Mouse (Mus musculus): ENCODE measurements at regions not wholly inside any gene's neighbourhood (a gene's known extent, or its start where the extent isn't known, plus 50 kb on each side); places are given as distances from the start of the nearest gene placed in this dataset.

DNA sequence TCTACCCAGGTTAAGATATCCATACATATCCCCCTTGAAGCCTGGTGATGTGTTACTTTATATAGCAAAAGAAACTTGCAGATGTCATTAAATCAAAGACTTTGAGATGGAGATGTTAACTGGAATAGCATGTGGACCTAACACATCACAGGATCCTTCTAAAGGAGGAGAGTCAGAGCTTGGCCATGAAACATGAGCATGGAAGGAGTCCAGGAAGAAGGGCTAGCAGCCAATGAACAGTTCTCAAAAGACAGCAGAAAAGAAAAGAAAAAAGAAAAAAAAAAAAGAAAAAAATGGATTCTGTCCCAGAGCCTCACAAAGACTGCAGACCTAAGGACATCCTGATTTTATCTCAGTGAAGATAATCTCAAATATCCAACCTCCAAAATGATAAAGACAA lies 734.1 kb upstream of the A1bg start:
- no peaks in the 10 kb centered on the region for H3K9me3 ChIP-seq (replicated peaks; ENCODE audit: low read length)
- no peak overlapping the region for H3K9ac ChIP-seq (ENCODE audit: insufficient read depth, low read depth)
- no peaks in the 10 kb centered on the region for H3K27me3 ChIP-seq (replicated peaks)
- no peak for DNase-seq (ENCODE audit: extremely low read depth)
- TF ChIP-seq TBP (conservative IDR thresholded peaks at IDR 0.05; ENCODE audit: low read depth, low read length) (no peak), CHD1 (IDR thresholded peaks at IDR 0.05; ENCODE audit: low read depth, low read length) (no peak), ELF1 (IDR thresholded peaks at IDR 0.05; ENCODE audit: low read depth, low read length) (no peak), JUND (conservative IDR thresholded peaks at IDR 0.05; ENCODE audit: low read depth, low read length) (no peak), EP300 (IDR thresholded peaks at IDR 0.05; ENCODE audit: low read length) (no peak), ETS1 (conservative IDR thresholded peaks at IDR 0.05; ENCODE audit: low read depth, low read length) (no peak), ZKSCAN1 (IDR thresholded peaks at IDR 0.05; ENCODE audit: borderline replicate concordance, low read depth, low read length) (no peak), MYC (IDR thresholded peaks at IDR 0.05; ENCODE audit: low read depth, low read length) (no peak), ZMIZ1 (IDR thresholded peaks at IDR 0.05; ENCODE audit: low read depth, low read length) (no peak), NELFE (IDR thresholded peaks at IDR 0.05; ENCODE audit: low read depth, low read length) (no peak), MAX (IDR thresholded peaks at IDR 0.05; ENCODE audit: low read length) (no peak), MAZ (IDR thresholded peaks at IDR 0.05; ENCODE audit: low read depth, low read length) (no peak), USF2 (conservative IDR thresholded peaks at IDR 0.05; ENCODE audit: low read depth, low read length) (no peak)
- dilution Hi-C loops (cut with MboI; ENCODE audit: extremely low pct_ligation_motif_present, extremely low pct_unique_long_range_greater_than_20kb, low sequenced_read_pairs) (no loop called here), in situ Hi-C loops (cut with MboI; ENCODE audit: low pct_ligation_motif_present, low pct_unique_long_range_greater_than_20kb, low sequenced_read_pairs) (no loop called here)
- H3K4me2 ChIP-seq (ENCODE audit: insufficient read depth, low read depth, poor library complexity, severe bottlenecking), result no peak overlapping the region
- H3K27ac ChIP-seq (ENCODE audit: insufficient read depth, low read depth), result no peak overlapping the region
- H3K4me3 ChIP-seq (replicated peaks in 1 of 3; ENCODE audit: low read depth in 2 of 3, low read length in 2 of 3, poor library complexity in 1 of 3), result no peak overlapping the region
- peaks cover 0 to 5% of the 10 kb centered on the region in 2 experiments; a peak in 1 of 4 replicates for H3K4me1 ChIP-seq (ENCODE audit: control insufficient read depth in 1 of 2, insufficient read depth in 2 of 2)
- H3K36me3 ChIP-seq (replicated peaks in 1 of 2; ENCODE audit: control insufficient read depth in 1 of 2, insufficient read depth in 1 of 2, low read length in 1 of 2), result no peaks in the 10 kb centered on the region
- H3K79me2 ChIP-seq (replicated peaks; ENCODE audit: control insufficient read depth, extremely low read depth, insufficient read depth, poor library complexity, severe bottlenecking), result no peaks in the 10 kb centered on the region

GRCm38 (mm10) chr15:61654846-61655245 lies 732.0 kb upstream of the A1bg start:
- dilution Hi-C loops (cut with MboI; ENCODE audit: extremely low pct_ligation_motif_present, extremely low pct_unique_long_range_greater_than_20kb, low sequenced_read_pairs), result no loop called here
- in situ Hi-C loops (cut with MboI; ENCODE audit: low pct_ligation_motif_present, low pct_unique_long_range_greater_than_20kb, low sequenced_read_pairs), result no loop called here
- DNase-seq (ENCODE audit: extremely low read depth), result no peak

More at GRCm38 (mm10) chr15:61654846-61655245, 732.0 kb upstream of the A1bg start:
- TF ChIP-seq JUND (conservative IDR thresholded peaks at IDR 0.05; ENCODE audit: low read depth, low read length) (no peak), CHD1 (IDR thresholded peaks at IDR 0.05; ENCODE audit: low read depth, low read length) (no peak), IRF4 (IDR thresholded peaks at IDR 0.05; ENCODE audit: low read depth, low read length) (no peak), MAX (IDR thresholded peaks at IDR 0.05; ENCODE audit: low read length) (no peak), ELF1 (IDR thresholded peaks at IDR 0.05; ENCODE audit: low read depth, low read length) (no peak), MYC (IDR thresholded peaks at IDR 0.05; ENCODE audit: low read depth, low read length) (no peak), MAFK (IDR thresholded peaks at IDR 0.05; ENCODE audit: insufficient replicate concordance, low read length) (no peak), ETS1 (conservative IDR thresholded peaks at IDR 0.05; ENCODE audit: low read depth, low read length) (no peak), USF2 (conservative IDR thresholded peaks at IDR 0.05; ENCODE audit: low read depth, low read length) (no peak), ZMIZ1 (IDR thresholded peaks at IDR 0.05; ENCODE audit: low read depth, low read length) (no peak), MEF2A (IDR thresholded peaks at IDR 0.05; ENCODE audit: borderline replicate concordance, low read depth, low read length) (no peak), GABPA (IDR thresholded peaks at IDR 0.05; ENCODE audit: insufficient replicate concordance, low read depth, low read length) (no peak), MAZ (IDR thresholded peaks at IDR 0.05; ENCODE audit: low read depth, low read length) (no peak), PAX5 (IDR thresholded peaks at IDR 0.05; ENCODE audit: low read length) (no peak), POLR2A (IDR thresholded peaks at IDR 0.05; ENCODE audit: low read depth, low read length) (no peak), ZNF384 (IDR thresholded peaks at IDR 0.05; ENCODE audit: low read depth, low read length) (no peak)
- Histone ChIP-seq H3K9me3 (replicated peaks; ENCODE audit: low read length) (no peaks in the 10 kb centered on the region), H3K4me3 (replicated peaks in 1 of 3; ENCODE audit: low read depth in 2 of 3, low read length in 2 of 3, poor library complexity in 1 of 3) (no peak overlapping the region), H3K4me2 (ENCODE audit: insufficient read depth, low read depth, poor library complexity, severe bottlenecking) (no peak overlapping the region), H3K4me1 (ENCODE audit: control insufficient read depth in 1 of 2, insufficient read depth in 2 of 2) (peaks cover 0 to 5% of the 10 kb centered on the region in 2 experiments; a peak in 1 of 4 replicates), H3K9ac (ENCODE audit: insufficient read depth, low read depth) (no peak overlapping the region), H3K36me3 (replicated peaks in 1 of 2; ENCODE audit: control insufficient read depth in 1 of 2, insufficient read depth in 1 of 2, low read length in 1 of 2) (no peaks in the 10 kb centered on the region), H3K27me3 (replicated peaks) (no peaks in the 10 kb centered on the region), H3K27ac (ENCODE audit: insufficient read depth, low read depth) (no peak overlapping the region), H3K79me2 (replicated peaks; ENCODE audit: control insufficient read depth, extremely low read depth, insufficient read depth, poor library complexity, severe bottlenecking) (no peaks in the 10 kb centered on the region)

Data from CH12.LX (cell line).